Mouse (Mus musculus) cortical plate, adult 2 months (tissue): ENCODE measurements around the gene Sstr3. TPM values are rescaled to one million over a fixed set of nuclear protein-coding genes. Genes with fewer than 3 reads are reported as not detected.

Source experiments
- H3K27ac ChIP-seq: fragments of 200-500 bp; 2 replicates; pipeline ENCODE4 v1.5.1; 2012; ENCODE audit warnings: low read length, control low read depth, inconsistent platforms; ENCODE audit not compliant: insufficient read depth
- H3K4me1 ChIP-seq: fragments of 200-500 bp; 2 replicates; pipeline ENCODE4 v1.6.1; 2011; ENCODE audit warnings: low read length; ENCODE audit not compliant: control insufficient read depth, insufficient read depth
- H3K4me3 ChIP-seq: fragments of 200-500 bp; 2 replicates; pipeline ENCODE4 v1.5.1; 2011; ENCODE audit warnings: mild to moderate bottlenecking, low read length, control low read depth; ENCODE audit not compliant: insufficient read depth
- CTCF ChIP-seq: fragments of 200-500 bp; IDR thresholded peaks from 2 replicates; pipeline ENCODE4 v1.5.1; 2011; ENCODE audit warnings: mild to moderate bottlenecking, control low read depth, low read length; ENCODE audit not compliant: insufficient read depth; ENCODE audit errors: extremely low read depth
- POLR2A ChIP-seq: fragments of 200-500 bp; IDR thresholded peaks from 2 replicates; pipeline ENCODE4 v1.6.1; 2011; ENCODE audit warnings: mild to moderate bottlenecking, low read length, control low read depth; ENCODE audit not compliant: insufficient read depth; ENCODE audit errors: extremely low read depth
- polyA plus RNA-seq: library from polyadenylated mRNA; depleted of rRNA; stranded (reverse); fragments of >200 nt; gene quantifications from 2 replicates; pipeline ENCODE4 v1.2.3, GENCODE M21; 2012

The Sstr3 gene
- polyA plus RNA-seq, 1 experiment, result 13.8 TPM

GRCm38 (mm10) chr15:78583352-78583751 lies 38.9 kb upstream of the Sstr3 start:
- no peaks in the 10 kb centered on the region; the same call in 1 of the 2 replicates for H3K4me1 ChIP-seq
- TF ChIP-seq POLR2A, result no peak
- no peak for TF ChIP-seq CTCF
- no peak overlapping the region for H3K27ac ChIP-seq

GRCm38 (mm10) chr15:78576284-78576810 lies 31.9 kb upstream of the Sstr3 start:
- no peak overlapping the region for H3K4me3 ChIP-seq
- no peak overlapping the region for H3K27ac ChIP-seq
- H3K4me1 ChIP-seq, result no peaks in the 10 kb centered on the region; the same call in 1 of the 2 replicates
- TF ChIP-seq POLR2A (no peak), CTCF (no peak)

More at GRCm38 (mm10) chr15:78583352-78583751, 38.9 kb upstream of the Sstr3 start:
- no peak overlapping the region for H3K4me3 ChIP-seq

GRCm38 (mm10) chr15:78572658-78573397 lies 28.3 kb upstream of the Sstr3 start, which contains the start of gene Rac2:
Rac2 (minus strand) TSS chr15:78572783.
- no peak within 1 kb of the TSS for H3K4me3 ChIP-seq
- H3K27ac ChIP-seq, result no peak within 1 kb of the TSS
- TF ChIP-seq CTCF (no peak), POLR2A (no peak)
- no peaks in the 10 kb centered on the region for H3K4me1 ChIP-seq

GRCm38 (mm10) chr15:78572270-78572600 lies 27.8 kb upstream of the Sstr3 start:
- TF ChIP-seq CTCF (no peak), POLR2A (no peak)
- Histone ChIP-seq H3K27ac (no peak overlapping the region), H3K4me3 (no peak overlapping the region), H3K4me1 (no peaks in the 10 kb centered on the region)

- H3K4me3 ChIP-seq, result no peak overlapping the region
- no peaks in the 10 kb centered on the region for H3K4me1 ChIP-seq
- TF ChIP-seq POLR2A (no peak), CTCF (no peak)
- no peak overlapping the region for H3K27ac ChIP-seq
These were observed 27.2 kb upstream of the Sstr3 start for GRCm38 (mm10) chr15:78571554-78572269.

- Histone ChIP-seq H3K27ac (no peak overlapping the region), H3K4me3 (no peak overlapping the region), H3K4me1 (no peaks in the 10 kb centered on the region)
- no peak for TF ChIP-seq CTCF
- no peak for TF ChIP-seq POLR2A
These were observed 25.7 kb upstream of the Sstr3 start for GRCm38 (mm10) chr15:78570170-78570569.

GRCm38 (mm10) chr15:78567608-78568120 lies 23.2 kb upstream of the Sstr3 start:
- no peak overlapping the region for H3K27ac ChIP-seq
- H3K4me3 ChIP-seq, result no peak overlapping the region
- no peaks in the 10 kb centered on the region for H3K4me1 ChIP-seq
- TF ChIP-seq POLR2A (no peak), CTCF (no peak)

GRCm38 (mm10) chr15:78564764-78565435 lies 20.4 kb upstream of the Sstr3 start:
- no peak overlapping the region for H3K4me3 ChIP-seq
- TF ChIP-seq POLR2A (no peak), CTCF (no peak)
- no peaks in the 10 kb centered on the region for H3K4me1 ChIP-seq
- H3K27ac ChIP-seq, result no peak overlapping the region

GRCm38 (mm10) chr15:78563937-78564336 lies 19.5 kb upstream of the Sstr3 start:
- no peak overlapping the region for H3K27ac ChIP-seq
- TF ChIP-seq CTCF (no peak), POLR2A (no peak)
- H3K4me1 ChIP-seq, result no peaks in the 10 kb centered on the region
- no peak overlapping the region for H3K4me3 ChIP-seq
